Mouse (Mus musculus): Measurements from ENCODE around the gene Impg1. TPM values are rescaled to one million over a fixed set of nuclear protein-coding genes. Genes with fewer than 3 reads are reported as not detected.

Impg1 gene
- polyA plus RNA-seq, 1 experiment from 2014 or later, result not detected

DNA sequence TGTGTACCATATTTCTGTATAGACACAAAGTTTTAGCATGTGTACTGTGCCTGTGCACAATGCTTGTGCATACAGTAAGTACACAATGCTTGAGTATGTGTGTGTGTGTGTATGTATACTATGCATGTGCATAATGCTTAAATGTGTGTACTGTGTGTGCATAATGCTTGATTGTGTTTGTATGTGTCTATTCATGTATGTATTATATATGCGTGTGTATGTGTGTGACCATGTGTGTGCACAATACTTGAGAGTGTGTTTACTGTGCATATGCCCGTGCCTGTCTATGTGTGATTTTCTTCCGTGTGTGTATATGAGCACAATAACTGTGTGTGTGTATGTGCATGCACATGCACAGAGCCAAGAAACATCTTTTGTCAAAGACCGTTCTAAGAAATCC is 158.9 kb downstream of the Impg1 start:
- no peak overlapping the region for H3K4me2 ChIP-seq
- no peak overlapping the region for H3K4me3 ChIP-seq
- no peaks in the 10 kb centered on the region for H3K9me3 ChIP-seq
- 0 out of 2 replicates have a peak, but pooled peaks cover 3% of the 10 kb centered on the region for H3K36me3 ChIP-seq
- no peaks in the 10 kb centered on the region for H3K27me3 ChIP-seq
- H3K9ac ChIP-seq, result no peak overlapping the region
- 82% methylated on average over 4 of the region's 4 CpGs for WGBS
- no peak overlapping the region for H3K27ac ChIP-seq
- no peak for ATAC-seq (ENCODE audit: insufficient number of reproducible peaks, low FRiP score, low TSS enrichment, low read depth)
- no peaks in the 10 kb centered on the region for H3K4me1 ChIP-seq

DNA sequence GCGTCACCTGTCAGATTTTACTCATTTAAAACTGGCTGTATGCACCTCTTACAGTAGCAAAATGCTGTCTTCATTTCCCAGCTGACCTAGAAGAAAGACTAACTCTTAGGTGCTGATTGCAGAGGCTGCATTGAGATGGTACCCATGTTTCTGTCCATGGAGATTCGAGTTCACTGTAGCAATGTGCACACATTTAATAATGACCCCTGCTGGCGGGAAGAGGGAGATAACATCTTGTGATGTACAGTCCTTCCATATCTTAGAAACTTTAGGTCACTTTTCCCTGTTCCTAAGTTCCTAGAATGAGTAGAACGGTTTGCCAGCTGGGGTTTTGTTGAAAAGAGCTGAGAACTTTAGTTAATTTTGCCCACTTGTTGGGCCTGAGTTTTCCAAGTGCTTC is 161.8 kb downstream of the Impg1 start:
- no peaks in the 10 kb centered on the region for H3K27me3 ChIP-seq
- no peak overlapping the region for H3K4me2 ChIP-seq
- no peak for ATAC-seq (ENCODE audit: insufficient number of reproducible peaks, low FRiP score, low TSS enrichment, low read depth)
- 0 out of 2 replicates have a peak, but pooled peaks cover 3% of the 10 kb centered on the region for H3K36me3 ChIP-seq
- 69% methylated on average over 4 of the region's 4 CpGs for WGBS
- no peaks in the 10 kb centered on the region for H3K4me1 ChIP-seq
- H3K9me3 ChIP-seq, result no peaks in the 10 kb centered on the region
- no peak overlapping the region for H3K27ac ChIP-seq
- no peak overlapping the region for H3K9ac ChIP-seq
- no peak overlapping the region for H3K4me3 ChIP-seq

DNA sequence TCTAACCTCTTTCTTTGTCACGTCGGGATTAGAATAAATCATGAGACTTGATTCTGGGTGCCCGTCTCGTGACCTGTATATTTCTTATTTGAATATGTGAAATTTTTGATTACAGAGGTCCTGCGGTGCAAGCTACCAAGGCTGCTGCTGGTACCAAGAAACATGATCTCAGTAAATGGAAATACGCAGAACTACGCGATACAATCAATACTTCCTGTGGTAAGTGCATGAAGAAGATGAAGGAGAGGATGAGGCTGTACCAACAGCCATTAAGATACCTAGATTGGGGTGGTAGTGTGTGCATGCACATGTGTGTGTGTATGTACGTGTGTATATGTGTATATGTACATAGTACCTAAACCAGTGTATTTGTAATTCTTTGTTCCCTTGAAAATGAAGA is 166.2 kb downstream of the Impg1 start:
- Histone ChIP-seq H3K9me3 (no peaks in the 10 kb centered on the region), H3K9ac (no peak overlapping the region), H3K4me3 (no peak overlapping the region), H3K4me1 (no peaks in the 10 kb centered on the region), H3K27me3 (no peaks in the 10 kb centered on the region), H3K27ac (no peak overlapping the region), H3K36me3 (no peaks in the 10 kb centered on the region), H3K4me2 (no peak overlapping the region)
- ATAC-seq (ENCODE audit: insufficient number of reproducible peaks, low FRiP score, low TSS enrichment, low read depth), result no peak
- WGBS, result 83% methylated on average over 9 of the region's 9 CpGs

DNA sequence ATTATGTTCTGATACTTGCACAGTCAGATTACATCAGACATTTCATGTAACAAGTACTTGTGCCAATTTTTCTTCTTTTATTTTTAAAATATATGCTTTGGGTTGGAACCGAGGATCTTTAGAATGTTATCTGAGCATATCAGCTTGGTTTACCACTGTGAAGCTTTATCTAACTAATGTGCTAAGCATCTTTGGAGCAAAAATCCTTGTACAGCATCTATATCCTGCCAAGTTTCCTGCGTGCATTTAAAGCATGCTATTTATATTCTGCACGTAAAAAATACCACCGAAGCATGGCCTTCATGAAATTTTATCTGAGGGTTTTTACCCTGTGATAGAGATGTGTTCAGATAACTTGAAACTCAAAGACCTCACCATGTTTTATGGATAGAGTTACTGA is 169.2 kb downstream of the Impg1 start:
- no peak overlapping the region for H3K27ac ChIP-seq
- no peak overlapping the region for H3K9ac ChIP-seq
- no peak for ATAC-seq (ENCODE audit: insufficient number of reproducible peaks, low FRiP score, low TSS enrichment, low read depth)
- no peak overlapping the region for H3K4me2 ChIP-seq
- H3K36me3 ChIP-seq, result peaks cover 5% of the 10 kb centered on the region; the same call in 1 of the 2 replicates
- H3K9me3 ChIP-seq, result no peaks in the 10 kb centered on the region
- H3K4me1 ChIP-seq, result no peaks in the 10 kb centered on the region
- H3K4me3 ChIP-seq, result no peak overlapping the region
- 48% methylated on average over 4 of the region's 4 CpGs for WGBS
- H3K27me3 ChIP-seq, result no peaks in the 10 kb centered on the region

GRCm38 (mm10) chr9:80293056-80293584 is 172.2 kb downstream of the Impg1 start:
- no peaks in the 10 kb centered on the region for H3K4me1 ChIP-seq
- no peak overlapping the region for H3K27ac ChIP-seq
- H3K9me3 ChIP-seq, result no peaks in the 10 kb centered on the region
- no peak overlapping the region for H3K9ac ChIP-seq
- H3K4me2 ChIP-seq, result no peak overlapping the region
- peaks cover 5% of the 10 kb centered on the region; the same call in 1 of the 2 replicates for H3K36me3 ChIP-seq
- no peak overlapping the region for H3K4me3 ChIP-seq
- WGBS, result 55% methylated on average over 2 of the region's 2 CpGs
- no peaks in the 10 kb centered on the region for H3K27me3 ChIP-seq
- no peak for ATAC-seq (ENCODE audit: insufficient number of reproducible peaks, low FRiP score, low TSS enrichment, low read depth)

DNA sequence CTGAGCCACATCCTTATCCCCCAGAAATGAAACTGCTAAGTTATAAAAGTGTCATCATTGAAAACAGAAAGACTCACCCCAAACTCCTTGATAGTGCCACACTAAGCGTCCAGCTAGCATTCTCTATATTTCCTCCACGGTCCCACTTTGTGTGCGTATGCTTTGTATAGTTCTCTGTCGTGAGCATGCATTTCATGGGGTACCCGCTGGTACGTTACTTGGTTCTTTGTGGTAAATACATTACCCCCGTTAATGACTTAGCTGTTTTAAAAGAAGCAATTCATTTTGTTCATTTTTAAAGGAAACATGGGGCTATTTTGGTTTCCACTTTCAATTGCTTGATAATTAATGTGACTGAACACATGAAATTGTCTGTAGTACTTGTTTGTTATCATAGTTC is 178.4 kb downstream of the Impg1 start:
- no peaks in the 10 kb centered on the region for H3K27me3 ChIP-seq
- no peak for ATAC-seq (ENCODE audit: insufficient number of reproducible peaks, low FRiP score, low TSS enrichment, low read depth)
- H3K4me2 ChIP-seq, result no peak overlapping the region
- WGBS, result 81% methylated on average over 7 of the region's 7 CpGs
- H3K9me3 ChIP-seq, result no peaks in the 10 kb centered on the region
- no peak overlapping the region for H3K4me3 ChIP-seq
- peaks cover 4% of the 10 kb centered on the region; the same call in 1 of the 2 replicates for H3K36me3 ChIP-seq
- no peak overlapping the region for H3K9ac ChIP-seq
- H3K27ac ChIP-seq, result no peak overlapping the region
- H3K4me1 ChIP-seq, result no peaks in the 10 kb centered on the region

DNA sequence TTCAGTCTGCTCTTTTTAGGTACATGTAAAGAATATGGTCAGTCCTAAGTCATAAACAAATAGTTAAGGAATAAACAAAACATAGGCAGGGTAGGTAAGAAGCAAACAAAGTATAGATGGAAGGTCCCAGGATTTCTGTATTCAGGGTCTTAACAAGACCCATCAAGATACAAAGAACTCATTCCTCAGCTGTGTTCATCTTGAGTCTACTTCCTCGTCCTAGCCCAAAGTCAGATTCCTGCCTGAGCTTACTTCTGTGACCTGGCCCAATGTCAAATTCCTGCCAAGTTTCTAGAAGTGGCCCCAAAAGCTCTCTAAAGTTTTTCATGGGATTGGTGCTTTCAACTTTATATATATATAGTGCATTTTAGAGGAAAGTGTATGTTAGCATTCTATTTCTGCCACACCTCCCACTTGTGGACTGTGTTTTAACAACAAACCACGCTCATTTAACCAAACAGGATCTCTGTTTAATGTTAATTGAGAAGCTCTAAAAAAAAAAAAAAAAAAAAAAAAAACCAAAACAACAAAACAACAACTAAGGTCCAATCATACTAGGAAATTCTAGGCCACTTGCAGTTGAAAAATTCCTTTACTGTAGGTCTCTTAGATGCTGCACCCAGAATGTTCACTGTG is 180.6 kb downstream of the Impg1 start:
- H3K36me3 ChIP-seq, result 0 out of 2 replicates have a peak, but pooled peaks cover 4% of the 10 kb centered on the region
- H3K4me2 ChIP-seq, result no peak overlapping the region
- H3K4me1 ChIP-seq, result no peaks in the 10 kb centered on the region
- ATAC-seq (ENCODE audit: insufficient number of reproducible peaks, low FRiP score, low TSS enrichment, low read depth), result no peak
- no peak overlapping the region for H3K9ac ChIP-seq
- no peaks in the 10 kb centered on the region for H3K27me3 ChIP-seq
- H3K27ac ChIP-seq, result no peak overlapping the region
- 76% methylated on average over 2 of the region's 2 CpGs for WGBS
- no peaks in the 10 kb centered on the region for H3K9me3 ChIP-seq
- no peak overlapping the region for H3K4me3 ChIP-seq

DNA sequence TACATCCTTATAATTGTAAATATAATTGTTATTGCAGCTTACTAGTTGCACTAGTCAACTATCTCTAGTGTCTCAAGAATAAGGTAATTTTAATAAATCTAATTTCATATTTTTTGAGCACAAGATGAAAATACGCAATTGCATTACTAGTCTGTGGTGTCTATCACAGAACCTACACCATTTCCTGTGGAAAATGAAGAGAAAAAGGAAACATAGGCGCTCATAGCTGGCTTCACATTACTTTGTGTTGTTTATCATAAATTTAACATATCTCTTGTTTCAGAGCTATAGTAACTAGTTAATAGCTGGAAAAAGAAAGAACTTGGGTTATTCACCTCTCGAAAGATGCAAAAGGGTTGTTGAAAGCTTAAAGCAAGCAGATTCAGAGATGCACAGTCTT is 182.9 kb downstream of the Impg1 start:
- H3K9ac ChIP-seq, result no peak overlapping the region
- no peak overlapping the region for H3K27ac ChIP-seq
- no peak overlapping the region for H3K4me2 ChIP-seq
- no peaks in the 10 kb centered on the region for H3K4me1 ChIP-seq
- 93% methylated on average over 3 of the region's 3 CpGs for WGBS
- no peaks in the 10 kb centered on the region for H3K9me3 ChIP-seq
- 0 out of 2 replicates have a peak, but pooled peaks cover 4% of the 10 kb centered on the region for H3K36me3 ChIP-seq
- no peak overlapping the region for H3K4me3 ChIP-seq
- H3K27me3 ChIP-seq, result no peaks in the 10 kb centered on the region
- ATAC-seq (ENCODE audit: insufficient number of reproducible peaks, low FRiP score, low TSS enrichment, low read depth), result no peak

- H3K27me3 ChIP-seq, result no peaks in the 10 kb centered on the region
- H3K4me1 ChIP-seq, result no peaks in the 10 kb centered on the region
- no peak overlapping the region for H3K27ac ChIP-seq
- H3K4me3 ChIP-seq, result no peak overlapping the region
- 93% methylated on average over 1 of the region's 1 CpGs for WGBS
- no peak overlapping the region for H3K4me2 ChIP-seq
- no peaks in the 10 kb centered on the region for H3K9me3 ChIP-seq
- H3K9ac ChIP-seq, result no peak overlapping the region
- ATAC-seq (ENCODE audit: insufficient number of reproducible peaks, low FRiP score, low TSS enrichment, low read depth), result no peak
- H3K36me3 ChIP-seq, result peaks cover 10% of the 10 kb centered on the region; the same call in 1 of the 2 replicates
These were observed 184.6 kb downstream of the Impg1 start for GRCm38 (mm10) chr9:80280724-80281123.

DNA sequence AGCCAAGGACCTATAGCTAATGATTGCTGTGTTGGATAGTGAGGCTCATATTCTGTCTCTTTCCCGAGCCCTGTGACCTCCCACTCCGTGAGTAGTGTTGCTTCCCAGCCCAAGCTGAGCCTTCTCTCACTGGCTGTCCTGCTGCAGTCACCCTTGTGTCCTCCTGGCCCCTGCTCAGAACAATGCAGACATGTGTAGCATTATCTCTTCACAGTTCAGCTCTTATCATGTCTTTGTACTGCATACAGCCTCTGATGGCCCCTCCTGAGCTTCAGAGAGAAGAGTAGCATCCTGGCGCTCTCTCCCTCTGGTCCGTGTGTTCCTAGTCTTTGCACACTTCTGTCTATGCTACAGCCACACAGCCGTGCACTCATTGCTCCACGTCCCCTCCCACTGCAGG is 187.5 kb downstream of the Impg1 start:
- peaks cover 6% of the 10 kb centered on the region; the same call in 1 of the 2 replicates for H3K36me3 ChIP-seq
- WGBS, result 75% methylated on average over 6 of the region's 6 CpGs
- no peaks in the 10 kb centered on the region for H3K4me1 ChIP-seq
- no peak for ATAC-seq (ENCODE audit: insufficient number of reproducible peaks, low FRiP score, low TSS enrichment, low read depth)
- H3K4me2 ChIP-seq, result no peak overlapping the region
- H3K27me3 ChIP-seq, result no peaks in the 10 kb centered on the region
- no peak overlapping the region for H3K9ac ChIP-seq
- H3K27ac ChIP-seq, result no peak overlapping the region
- no peaks in the 10 kb centered on the region for H3K9me3 ChIP-seq
- no peak overlapping the region for H3K4me3 ChIP-seq

DNA sequence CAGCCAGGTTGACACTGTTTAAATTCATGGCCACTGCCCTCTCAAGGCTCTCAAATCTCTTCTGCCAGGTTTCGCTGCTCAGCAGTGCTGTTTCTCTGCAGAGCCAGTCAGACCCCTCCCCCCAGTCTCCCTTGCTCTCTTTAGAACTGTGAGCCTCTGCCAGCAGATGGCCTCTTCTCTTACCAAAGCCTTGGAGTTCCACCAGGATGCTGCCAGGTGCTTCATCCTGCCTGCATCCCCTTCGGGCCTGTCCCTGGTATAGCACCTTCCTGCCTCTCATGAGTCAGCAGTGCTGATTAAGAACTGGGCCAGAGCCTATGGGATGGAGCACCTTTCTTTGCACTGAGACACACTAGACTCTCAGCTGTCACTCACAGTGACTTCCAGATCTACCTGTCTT is 188.1 kb downstream of the Impg1 start:
- no peak overlapping the region for H3K27ac ChIP-seq
- H3K9me3 ChIP-seq, result no peaks in the 10 kb centered on the region
- 39% methylated on average over 2 of the region's 2 CpGs for WGBS
- H3K4me3 ChIP-seq, result no peak overlapping the region
- H3K9ac ChIP-seq, result no peak overlapping the region
- peaks cover 6% of the 10 kb centered on the region; the same call in 1 of the 2 replicates for H3K36me3 ChIP-seq
- no peak for ATAC-seq (ENCODE audit: insufficient number of reproducible peaks, low FRiP score, low TSS enrichment, low read depth)
- no peaks in the 10 kb centered on the region for H3K4me1 ChIP-seq
- no peak overlapping the region for H3K4me2 ChIP-seq
- no peaks in the 10 kb centered on the region for H3K27me3 ChIP-seq

DNA sequence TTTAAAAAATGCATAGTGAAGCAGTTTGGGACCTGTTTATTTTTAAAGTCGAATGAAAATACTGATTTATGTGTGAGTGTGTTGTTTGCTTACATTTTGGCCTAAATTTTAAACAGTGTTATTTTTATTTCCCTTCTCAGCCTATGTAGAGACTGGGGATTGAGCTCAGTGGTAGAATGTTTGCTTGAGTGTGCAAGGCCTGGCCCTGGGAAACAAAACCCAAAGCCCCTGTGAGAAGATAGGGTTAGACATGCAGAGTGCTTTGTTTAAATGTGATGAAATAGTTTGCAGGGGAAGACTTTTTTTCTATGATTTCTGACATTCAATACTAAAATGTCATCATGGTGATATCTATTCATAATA is 189.5 kb downstream of the Impg1 start:
- H3K9ac ChIP-seq, result no peak overlapping the region
- H3K27me3 ChIP-seq, result no peaks in the 10 kb centered on the region
- H3K4me1 ChIP-seq, result no peaks in the 10 kb centered on the region
- no peak overlapping the region for H3K27ac ChIP-seq
- peaks cover 6% of the 10 kb centered on the region; the same call in 1 of the 2 replicates for H3K36me3 ChIP-seq
- no peak overlapping the region for H3K4me3 ChIP-seq
- 80% methylated on average over 1 of the region's 1 CpGs for WGBS
- no peaks in the 10 kb centered on the region for H3K9me3 ChIP-seq
- ATAC-seq (ENCODE audit: insufficient number of reproducible peaks, low FRiP score, low TSS enrichment, low read depth), result no peak
- no peak overlapping the region for H3K4me2 ChIP-seq
